Mouse (Mus musculus) E14TG2a.4 (cell line): ENCODE data around the gene Cnot3.
"Not testable (repeated sequence)": the region's sequence is repeated elsewhere in the genome, so short reads cannot be mapped to it uniquely, and the experiment has no call there.

Experiments
- H3K27me3 ChIP-seq: 2 replicates; pipeline ENCODE4 v1.6.1; 2014; ENCODE audit warnings: low read length, control low read depth; ENCODE audit not compliant: insufficient read depth
- H3K36me3 ChIP-seq: 2 replicates; pipeline ENCODE4 v1.6.1; 2014; ENCODE audit warnings: low read length, control low read depth; ENCODE audit not compliant: insufficient read depth
- H3K4me1 ChIP-seq: replicated peaks from 2 replicates; pipeline ENCODE4 v1.6.1; 2014; ENCODE audit warnings: low read depth, low read length, control low read depth
- H3K4me3 ChIP-seq: replicated peaks from 2 replicates; pipeline ENCODE4 v1.5.1; 2014; ENCODE audit warnings: mild to moderate bottlenecking, low read length
- H3K9me3 ChIP-seq: 2 replicates; pipeline ENCODE4 v1.6.1; 2014; ENCODE audit warnings: low read length, control low read depth
- CTCF ChIP-seq: conservative IDR thresholded peaks from 2 replicates; pipeline ENCODE4 v1.5.1; 2014; ENCODE audit warnings: low read length
- NANOG ChIP-seq: IDR thresholded peaks from 2 replicates; pipeline ENCODE4 v1.6.1; 2014; ENCODE audit warnings: borderline replicate concordance, low read length, mixed read lengths
- POU5F1 ChIP-seq: IDR thresholded peaks from 2 replicates; pipeline ENCODE4 v1.6.1; 2014; ENCODE audit warnings: low read length, borderline replicate concordance

Cnot3 gene

DNA sequence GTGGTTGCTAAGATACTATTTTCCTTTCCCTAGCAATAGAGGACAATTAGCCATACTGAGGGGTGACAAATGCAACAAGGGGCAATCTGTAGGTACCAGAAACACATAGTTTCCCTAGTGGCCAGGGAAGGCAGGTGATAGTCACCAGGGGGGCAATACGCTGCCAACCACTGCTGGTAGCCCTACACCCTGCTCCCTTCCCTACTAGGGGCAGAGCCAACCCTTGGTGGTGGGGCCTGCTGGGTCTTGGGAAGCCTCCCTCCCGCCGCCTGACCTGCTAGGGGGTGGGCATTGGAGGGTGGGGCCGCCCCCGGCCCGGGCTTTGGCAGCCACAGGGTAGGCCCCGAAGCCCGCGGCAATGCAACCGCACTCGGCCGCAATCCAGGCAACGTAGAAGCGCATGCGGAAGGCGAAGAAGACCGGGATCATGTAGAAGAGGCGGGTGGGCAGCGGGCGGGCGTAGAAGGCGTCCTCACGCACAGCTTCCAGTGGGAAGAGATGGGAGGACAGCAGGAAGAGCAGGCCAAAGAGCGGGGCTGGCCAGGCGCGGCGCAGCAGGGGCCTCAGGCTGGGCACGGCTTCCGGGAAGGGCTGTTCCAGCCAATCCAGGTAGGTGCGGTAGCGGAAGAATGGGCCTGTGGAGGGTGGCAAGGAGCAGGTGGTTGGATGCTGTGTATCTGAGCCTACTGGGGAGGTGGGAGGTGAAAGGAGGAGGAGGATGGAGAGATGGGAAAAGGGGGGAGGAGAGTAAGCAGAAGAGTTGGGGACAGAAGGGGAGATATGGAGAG is 40.5 kb downstream of the Cnot3 start:
- H3K4me3 ChIP-seq = peak overlapping the region; percentile 77
- peaks cover 22% of the 10 kb centered on the region for H3K4me1 ChIP-seq
- no peaks in the 10 kb centered on the region for H3K9me3 ChIP-seq
- H3K36me3 ChIP-seq = peaks cover 59% of the 10 kb centered on the region
- H3K27me3 ChIP-seq = no peaks in the 10 kb centered on the region
- TF ChIP-seq CTCF (no peak), NANOG (no peak), POU5F1 (no peak)

DNA sequence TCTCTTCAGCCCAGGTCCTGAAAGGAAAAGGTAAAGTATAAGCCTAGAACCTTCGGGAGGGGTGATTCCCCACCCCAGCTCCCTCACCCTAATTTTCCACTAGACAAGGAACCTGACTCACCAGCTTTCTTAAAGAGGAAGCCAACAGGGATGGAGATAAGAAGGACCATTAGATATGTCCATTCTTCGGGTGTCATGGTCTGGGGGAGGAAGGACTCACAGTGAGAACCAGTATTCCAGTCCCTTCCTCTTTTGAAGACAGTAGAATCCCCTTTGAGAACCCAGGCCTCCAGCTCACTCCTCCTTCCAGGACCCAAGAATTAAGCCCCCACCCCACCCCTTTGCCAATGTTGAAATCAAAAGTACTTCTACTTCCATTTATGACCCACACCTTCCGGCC is 46.9 kb downstream of the Cnot3 start:
- H3K4me3 ChIP-seq = peak overlapping the region; percentile 92
- peaks cover 13% of the 10 kb centered on the region for H3K27me3 ChIP-seq
- peaks cover 47% of the 10 kb centered on the region for H3K36me3 ChIP-seq
- H3K4me1 ChIP-seq = peaks cover 27% of the 10 kb centered on the region
- no peak for TF ChIP-seq NANOG
- TF ChIP-seq POU5F1 = no peak
- TF ChIP-seq CTCF = no peak
- H3K9me3 ChIP-seq = no peaks in the 10 kb centered on the region

DNA sequence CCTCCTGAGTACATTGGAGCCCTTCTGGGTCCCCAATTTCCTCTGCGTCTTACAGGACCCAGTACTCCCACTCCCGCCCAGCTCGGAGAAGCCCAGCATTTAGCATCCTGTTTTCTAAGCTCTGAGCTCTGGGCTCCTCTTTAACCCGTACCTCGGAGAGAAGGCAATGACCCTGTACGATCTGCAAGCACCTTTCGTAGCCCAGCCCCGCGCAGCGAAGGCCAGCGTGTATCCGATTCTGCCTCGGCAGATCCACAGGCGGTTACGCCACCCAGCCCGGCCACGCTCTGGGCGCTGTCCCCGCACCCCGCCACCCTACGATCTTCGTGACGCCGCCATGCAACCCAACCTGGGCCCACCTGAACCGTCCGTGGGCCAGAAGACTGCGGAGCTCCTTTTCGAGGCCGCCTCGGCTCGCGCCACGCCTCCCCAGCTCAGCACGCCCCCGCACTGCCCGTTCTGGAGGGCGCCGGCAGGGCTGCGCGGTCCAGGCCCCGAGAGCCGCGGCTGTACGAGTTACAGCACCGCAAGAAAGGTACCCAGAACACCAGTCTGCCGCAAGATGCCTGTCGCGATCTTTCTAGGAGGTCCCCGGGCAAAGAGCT is 47.4 kb downstream of the Cnot3 start, which contains the start of gene Tsen34:
Tsen34 (plus strand) TSS at position 482 of the 605 bp plus-strand sequence.
- Histone ChIP-seq H3K9me3 (no peaks in the 10 kb centered on the region), H3K36me3 (peaks cover 48% of the 10 kb centered on the region)
- TF ChIP-seq POU5F1 (no peak), CTCF (no peak), NANOG (no peak)

DNA sequence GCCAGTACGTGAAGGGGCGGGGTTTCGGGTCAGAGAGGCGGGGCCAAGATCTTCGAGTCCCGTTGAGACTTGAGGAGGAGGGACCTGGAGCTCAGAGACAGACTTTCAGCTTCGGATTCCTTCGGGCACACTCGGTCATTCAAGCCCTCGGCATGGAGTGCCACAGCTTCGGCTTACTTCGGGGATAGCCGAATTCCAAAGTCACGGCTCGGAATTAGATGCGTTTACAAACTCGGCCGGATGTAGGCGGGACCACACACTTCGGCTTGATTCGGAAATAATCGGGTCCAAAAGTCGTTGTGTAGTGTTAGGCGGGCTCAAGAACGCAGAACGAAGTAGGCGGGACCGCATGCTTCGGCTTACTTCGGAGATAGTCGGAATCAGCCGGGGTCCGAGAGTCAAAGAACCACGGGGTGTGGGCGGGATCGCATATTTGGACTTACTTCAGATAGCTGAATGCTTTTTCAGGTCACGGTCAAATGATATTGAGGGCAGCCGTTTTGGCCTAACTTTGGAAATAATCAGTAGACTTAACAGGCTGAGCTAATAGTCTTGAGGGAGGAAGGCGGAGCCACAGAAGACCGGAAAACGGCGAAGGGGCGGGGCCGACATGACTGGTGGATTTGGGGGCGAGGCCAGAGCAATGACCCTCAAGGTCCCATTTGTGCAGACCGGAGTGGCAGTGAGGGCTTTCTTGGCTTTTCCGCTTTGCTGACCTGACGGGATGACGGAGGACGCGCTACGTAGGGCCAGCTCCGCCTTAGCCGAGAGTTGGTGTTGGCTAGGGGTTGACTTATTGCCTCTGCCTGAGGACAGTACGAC is 48.1 kb downstream of the Cnot3 start, which contains the start of gene Mboat7:
Mboat7 (minus strand) TSS at position 537 of the 822 bp plus-strand sequence.
- H3K4me3 ChIP-seq = peak within 1 kb of the TSS; percentile 92
- peaks cover 13% of the 10 kb centered on the region for H3K27me3 ChIP-seq
- H3K36me3 ChIP-seq = peaks cover 50% of the 10 kb centered on the region
- TF ChIP-seq POU5F1 (no peak), CTCF (no peak), NANOG (no peak)
- H3K4me1 ChIP-seq = peaks cover 27% of the 10 kb centered on the region
- H3K9me3 ChIP-seq = no peaks in the 10 kb centered on the region

More for the DNA sequence above, 47.4 kb downstream of the Cnot3 start, which contains the start of gene Tsen34:
- Histone ChIP-seq H3K4me3 (peak within 1 kb of the TSS; percentile 92), H3K4me1 (peaks cover 27% of the 10 kb centered on the region), H3K27me3 (peaks cover 13% of the 10 kb centered on the region)

DNA sequence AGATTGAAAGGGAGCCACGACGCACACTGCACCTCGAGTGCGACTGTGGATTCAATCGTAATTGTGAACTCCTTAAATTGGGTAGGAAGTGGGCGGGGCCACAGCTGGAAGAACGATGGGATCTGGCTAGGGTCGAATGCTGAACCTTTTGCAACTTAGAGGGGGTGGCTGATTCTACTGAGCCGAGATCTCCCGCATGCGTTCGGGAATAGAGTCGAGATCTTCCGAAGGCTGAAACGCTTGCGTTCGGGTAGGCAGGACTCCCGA is 48.7 kb downstream of the Cnot3 start:
- Histone ChIP-seq H3K4me1 (peaks cover 27% of the 10 kb centered on the region), H3K9me3 (no peaks in the 10 kb centered on the region), H3K36me3 (peaks cover 51% of the 10 kb centered on the region), H3K27me3 (peaks cover 13% of the 10 kb centered on the region), H3K4me3 (peak overlapping the region; percentile 92)
- TF ChIP-seq CTCF = no peak
- TF ChIP-seq NANOG = no peak
- no peak for TF ChIP-seq POU5F1

DNA sequence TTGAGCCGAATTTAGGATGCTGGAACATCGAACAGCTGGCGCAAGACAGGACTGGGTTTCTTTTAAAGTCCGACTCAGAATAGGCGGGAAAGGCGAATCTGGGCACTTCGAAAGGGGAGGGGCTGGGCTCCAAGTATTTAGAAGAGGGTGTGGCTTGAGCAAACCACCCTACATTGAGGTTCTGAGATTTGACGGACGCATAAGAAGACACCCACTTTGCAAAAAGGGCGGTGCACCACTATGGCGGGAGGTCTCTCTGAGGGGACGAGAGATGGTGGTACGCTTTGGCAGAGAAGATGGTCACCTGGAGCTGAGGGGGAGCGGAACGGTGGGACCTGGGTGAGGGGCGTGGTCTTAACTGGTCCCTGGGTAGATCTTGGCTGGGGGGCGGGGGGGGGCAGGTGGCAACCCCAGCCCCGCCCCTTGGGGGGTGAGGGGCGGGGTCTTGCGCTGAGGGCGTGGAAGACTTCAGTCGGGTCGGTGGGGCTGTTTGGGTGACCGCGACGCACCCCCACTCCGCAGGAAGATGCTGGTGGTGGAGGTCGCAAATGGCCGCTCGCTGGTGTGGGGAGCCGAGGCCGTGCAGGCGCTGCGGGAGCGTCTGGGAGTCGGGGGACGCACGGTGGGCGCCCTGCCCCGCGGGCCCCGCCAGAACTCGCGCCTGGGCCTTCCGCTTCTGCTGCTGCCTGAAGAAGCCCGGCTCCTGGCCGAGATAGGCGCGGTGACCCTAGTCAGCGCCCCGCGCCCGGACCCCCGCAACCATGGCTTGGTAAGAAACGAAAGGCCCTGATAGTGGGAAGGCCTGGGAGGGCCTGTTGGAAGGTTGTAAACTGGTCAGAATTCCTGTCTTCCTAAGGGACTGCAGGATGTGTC is 49.2 kb downstream of the Cnot3 start:
- peaks cover 56% of the 10 kb centered on the region for H3K36me3 ChIP-seq
- peak overlapping the region; percentile 92 for H3K4me3 ChIP-seq
- no peak for TF ChIP-seq CTCF
- TF ChIP-seq POU5F1 = no peak
- no peak for TF ChIP-seq NANOG
- H3K9me3 ChIP-seq = no peaks in the 10 kb centered on the region
- H3K4me1 ChIP-seq = peaks cover 27% of the 10 kb centered on the region
- peaks cover 13% of the 10 kb centered on the region for H3K27me3 ChIP-seq

DNA sequence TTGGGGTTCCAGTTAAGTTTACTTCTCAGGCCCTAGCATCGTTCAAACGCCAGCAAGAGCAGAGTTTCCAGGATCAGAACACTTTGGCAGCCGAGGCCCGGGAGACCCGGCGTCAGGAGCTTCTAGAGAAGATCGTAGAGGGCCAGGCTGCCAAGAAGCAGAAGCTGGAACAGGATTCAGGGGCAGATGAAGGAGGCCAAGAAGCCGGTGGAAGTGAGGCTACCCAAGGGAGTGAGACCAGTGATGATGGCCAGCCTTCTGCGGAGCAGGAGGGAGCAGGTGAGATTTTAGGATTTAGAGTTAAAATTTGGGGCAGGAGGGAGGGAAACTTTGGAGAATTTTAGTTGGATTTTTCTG is 49.9 kb downstream of the Cnot3 start:
- Histone ChIP-seq H3K4me3 (peak overlapping the region; percentile 92), H3K27me3 (peaks cover 13% of the 10 kb centered on the region), H3K36me3 (peaks cover 60% of the 10 kb centered on the region), H3K4me1 (peaks cover 27% of the 10 kb centered on the region)
- H3K9me3 ChIP-seq = not testable (repeated sequence)

DNA sequence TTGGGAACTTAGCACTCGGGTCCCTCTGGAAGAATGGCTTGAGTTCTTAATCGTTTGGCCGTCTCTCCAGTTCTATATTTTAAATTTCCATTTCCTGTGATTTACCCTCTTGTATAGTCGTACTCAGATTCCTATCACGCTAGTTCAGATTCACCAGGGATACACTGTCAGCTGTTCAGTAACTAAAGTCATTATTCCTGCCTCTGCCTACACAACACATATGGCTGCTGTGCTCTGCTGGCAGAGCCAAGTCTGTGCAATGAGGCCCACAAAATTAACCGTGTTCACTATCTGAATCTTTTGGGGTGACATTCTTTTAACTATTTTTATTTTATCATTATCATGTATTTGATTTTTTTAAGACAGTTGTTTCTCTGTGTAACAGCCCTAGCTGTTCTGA is 53.4 kb downstream of the Cnot3 start:
- Histone ChIP-seq H3K4me1 (peaks cover 20% of the 10 kb centered on the region), H3K36me3 (peaks cover 63% of the 10 kb centered on the region), H3K9me3 (no peaks in the 10 kb centered on the region), H3K27me3 (no peaks in the 10 kb centered on the region), H3K4me3 (no peak overlapping the region)
- no peak for TF ChIP-seq CTCF
- TF ChIP-seq NANOG = no peak
- no peak for TF ChIP-seq POU5F1
